Mouse (Mus musculus) cerebellum, adult 2 months (tissue): ENCODE measurements around the gene Cfap43. TPM values are rescaled to one million over a fixed set of nuclear protein-coding genes. Genes with fewer than 3 reads are reported as not detected.

Source experiments
- DNase-seq, 2 experiments: peaks; one replicate each; pipeline ENCODE4 v3.0.0; 2021
- H3K27ac ChIP-seq: fragments of 200-500 bp; 2 replicates; pipeline ENCODE4 v1.5.1; 2012; ENCODE audit warnings: low read length, control low read depth, inconsistent platforms; ENCODE audit not compliant: insufficient read depth
- H3K27me3 ChIP-seq: fragments of 200-500 bp; 2 replicates; pipeline ENCODE4 v1.6.1; 2012; ENCODE audit warnings: inconsistent platforms, mild to moderate bottlenecking, low read length, moderate library complexity; ENCODE audit not compliant: control insufficient read depth, insufficient read depth
- H3K4me1 ChIP-seq: fragments of 200-500 bp; 2 replicates; pipeline ENCODE4 v1.6.1; 2011; ENCODE audit warnings: low read length; ENCODE audit not compliant: control insufficient read depth, insufficient read depth
- H3K4me3 ChIP-seq: fragments of 200-500 bp; replicated peaks from 2 replicates; pipeline ENCODE3; 2011; ENCODE audit warnings: mild to moderate bottlenecking, low read depth, low read length, control low read depth; ENCODE audit not compliant: insufficient read depth
- CTCF ChIP-seq: fragments of 200-500 bp; IDR thresholded peaks from 2 replicates; pipeline ENCODE4 v1.5.1; 2011; ENCODE audit warnings: low read depth, mild to moderate bottlenecking, control low read depth, low read length, moderate library complexity, borderline replicate concordance; ENCODE audit not compliant: insufficient read depth
- POLR2A ChIP-seq: fragments of 200-500 bp; IDR thresholded peaks from 2 replicates; pipeline ENCODE4 v1.6.1; 2011; ENCODE audit warnings: low read length, control low read depth, borderline replicate concordance; ENCODE audit not compliant: insufficient read depth
- WGBS: fragments of 180-500 bp; shearing (Covaris S2); methylation state at CpG from one replicate; pipeline ENCODE4 v1.1.7; 2018; 5-methylcytosine and 5-hydroxymethylcytosine counted together
- polyA plus RNA-seq: library from polyadenylated mRNA; depleted of rRNA; stranded (reverse); fragments of >200 nt; gene quantifications from 2 replicates; pipeline ENCODE4 v1.2.3, GENCODE M21; 2012

The Cfap43 gene
- polyA plus RNA-seq, 1 experiment, result 1.00 TPM

GRCm38 (mm10) chr19:47881538-47881937, 37.5 kb downstream of the Cfap43 start:
- Histone ChIP-seq H3K27ac (no peak overlapping the region), H3K4me1 (no peaks in the 10 kb centered on the region), H3K4me3 (no peak overlapping the region), H3K27me3 (no peaks in the 10 kb centered on the region)
- TF ChIP-seq POLR2A, result no peak
- TF ChIP-seq CTCF, result no peak
- WGBS, result 85% methylated on average over 7 of the region's 7 CpGs
- DNase-seq, result no peak

DNA sequence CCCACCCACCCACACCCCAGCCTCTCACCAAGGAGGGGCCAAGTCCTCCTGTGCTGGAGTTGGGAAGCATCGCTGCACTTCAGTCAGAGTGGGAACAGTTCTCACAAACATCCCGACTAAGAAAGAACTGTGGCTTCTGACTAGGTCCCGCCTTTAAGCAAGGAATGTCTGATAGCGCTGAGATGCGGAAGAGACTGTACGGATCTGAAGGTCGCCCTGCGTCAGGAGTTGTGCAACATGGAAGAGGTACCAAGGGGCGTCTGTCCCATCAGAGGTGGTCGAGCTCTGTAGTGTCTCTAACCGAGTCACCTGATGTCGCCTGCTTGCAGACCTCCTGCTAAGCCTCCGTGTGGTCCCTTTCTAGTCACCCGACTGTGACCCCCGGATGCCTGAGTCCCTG, 42.8 kb downstream of the Cfap43 start:
- no peak overlapping the region for H3K27ac ChIP-seq
- no peak for TF ChIP-seq CTCF
- no peak for TF ChIP-seq POLR2A
- no peaks in the 10 kb centered on the region for H3K4me1 ChIP-seq
- 76% methylated on average over 15 of the region's 15 CpGs for WGBS
- H3K27me3 ChIP-seq, result no peaks in the 10 kb centered on the region
- H3K4me3 ChIP-seq, result no peak overlapping the region
- no peak for DNase-seq

- 29% methylated on average over 10 of the region's 10 CpGs for WGBS
- no peaks in the 10 kb centered on the region for H3K4me1 ChIP-seq
- H3K27ac ChIP-seq, result no peak overlapping the region
- TF ChIP-seq POLR2A (no peak), CTCF (no peak)
- no peaks in the 10 kb centered on the region for H3K27me3 ChIP-seq
- no peak overlapping the region for H3K4me3 ChIP-seq
- no peak for DNase-seq
Observed at GRCm38 (mm10) chr19:47871515-47871914, 47.6 kb downstream of the Cfap43 start.

DNA sequence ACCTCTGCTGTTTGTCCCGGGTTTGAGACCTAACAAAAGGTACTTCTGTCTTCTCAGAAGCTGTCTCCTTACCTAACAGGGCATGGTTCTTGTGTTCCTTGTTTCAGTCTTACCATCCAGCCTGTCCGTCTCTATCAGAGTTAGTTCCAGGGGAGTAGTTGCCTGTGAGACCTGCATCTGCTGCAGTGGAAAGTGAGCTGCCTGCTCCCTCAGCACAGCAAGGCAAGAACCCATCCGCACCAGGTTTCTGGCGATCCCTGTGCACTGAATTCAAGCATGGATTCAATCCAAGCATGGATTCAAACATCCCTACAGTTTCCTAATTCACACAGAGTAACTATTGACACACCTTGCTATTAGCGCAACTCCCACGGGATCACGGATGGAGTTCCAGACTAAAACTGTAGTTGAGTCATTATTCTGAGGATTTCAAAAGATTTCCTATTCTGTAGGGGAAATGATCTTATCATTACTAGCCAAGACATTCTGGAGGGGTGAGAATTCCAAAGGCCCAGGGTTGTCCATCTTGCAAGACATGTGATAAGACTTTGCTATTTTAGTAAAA, 48.9 kb downstream of the Cfap43 start:
- DNase-seq, result no peak
- no peak overlapping the region for H3K27ac ChIP-seq
- TF ChIP-seq POLR2A, result no peak
- no peak for TF ChIP-seq CTCF
- 70% methylated on average over 7 of the region's 7 CpGs for WGBS
- no peak overlapping the region for H3K4me3 ChIP-seq
- H3K4me1 ChIP-seq, result no peaks in the 10 kb centered on the region
- no peaks in the 10 kb centered on the region for H3K27me3 ChIP-seq

DNA sequence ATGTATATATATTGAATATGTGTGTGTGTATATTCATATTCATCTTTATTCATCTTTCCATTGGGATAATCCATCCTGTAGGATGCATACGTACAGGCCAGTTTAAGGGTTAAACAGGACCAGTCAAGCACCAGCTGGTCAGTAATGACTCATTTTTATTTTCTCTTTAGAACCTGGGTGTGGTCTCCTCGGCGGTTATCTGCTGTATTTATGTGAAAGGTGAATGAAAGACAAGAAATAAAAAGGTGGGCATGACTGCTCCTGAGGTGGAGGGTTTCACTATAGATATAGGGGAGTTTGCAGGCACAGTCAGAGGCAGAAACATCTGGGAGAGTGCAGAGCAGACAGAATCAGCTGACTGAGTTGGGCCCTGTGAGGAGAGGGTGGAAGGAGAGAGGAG, 49.6 kb downstream of the Cfap43 start:
- Histone ChIP-seq H3K27me3 (no peaks in the 10 kb centered on the region), H3K27ac (no peak overlapping the region), H3K4me3 (no peak overlapping the region), H3K4me1 (no peaks in the 10 kb centered on the region; the same call in 1 of the 2 replicates)
- TF ChIP-seq POLR2A (no peak), CTCF (no peak)
- DNase-seq, result no peak
- WGBS, result 63% methylated on average over 3 of the region's 3 CpGs

- DNase-seq, result no peak
- Histone ChIP-seq H3K4me1 (no peaks in the 10 kb centered on the region; the same call in 1 of the 2 replicates), H3K4me3 (no peak overlapping the region), H3K27ac (no peak overlapping the region), H3K27me3 (no peaks in the 10 kb centered on the region)
- TF ChIP-seq CTCF (no peak), POLR2A (no peak)
- 73% methylated on average over 4 of the region's 4 CpGs for WGBS
Observed at GRCm38 (mm10) chr19:47868951-47869350, 50.1 kb downstream of the Cfap43 start.

GRCm38 (mm10) chr19:47867628-47868175, 51.4 kb downstream of the Cfap43 start:
- H3K27me3 ChIP-seq, result no peaks in the 10 kb centered on the region
- no peaks in the 10 kb centered on the region; the same call in 1 of the 2 replicates for H3K4me1 ChIP-seq
- TF ChIP-seq POLR2A (no peak), CTCF (no peak)
- no peak overlapping the region for H3K4me3 ChIP-seq
- no peak overlapping the region for H3K27ac ChIP-seq
- WGBS, result 61% methylated on average over 4 of the region's 4 CpGs
- DNase-seq, result no peak

GRCm38 (mm10) chr19:47865353-47865947, 53.6 kb downstream of the Cfap43 start, which contains the start of gene Gsto2:
Gene Gsto2 (plus strand): TSS chr19:47865534.
- Histone ChIP-seq H3K4me1 (no peaks in the 10 kb centered on the region; the same call in 1 of the 2 replicates), H3K27ac (peak within 1 kb of the TSS; percentile 61; the same call in 1 of the 2 replicates), H3K4me3 (peak within 1 kb of the TSS; percentile 61), H3K27me3 (no peaks in the 10 kb centered on the region)
- TF ChIP-seq CTCF, result peak; percentile 41; the same call in 1 of the 2 replicates
- peak; percentile 64; the same call in 1 of the 2 replicates for TF ChIP-seq POLR2A
- DNase-seq, result peak; percentile 94 to 97
- under 1% methylated on average over 49 of the region's 49 CpGs for WGBS
